Mouse (Mus musculus) limb, embryonic 14.5 days (tissue): Measurements from ENCODE around the gene Zfp423. TPM values are rescaled to one million over a fixed set of nuclear protein-coding genes. Genes with fewer than 3 reads are reported as not detected.

ENCODE experiments used
- ATAC-seq: fragments of 200-750 bp; cut with Nextera tagmentation; 2 replicates; pipeline ENCODE4 v1.8.0; 2017; ENCODE audit warnings: low read depth, moderate number of reproducible peaks, moderate TSS enrichment; ENCODE audit not compliant: low FRiP score
- DNase-seq: peaks from one replicate; pipeline ENCODE4 v3.0.0-alpha.2; 2015; ENCODE audit warnings: low spot score
- H3K27ac ChIP-seq: fragments of 300-500 bp; sonication (generic); replicated peaks from 2 replicates; pipeline ENCODE4 v1.5.1; 2014; ENCODE audit warnings: low read depth, mild to moderate bottlenecking, low read length, moderate library complexity, mixed read lengths
- H3K27me3 ChIP-seq: fragments of 300-500 bp; sonication (generic); 2 replicates; pipeline ENCODE4 v1.6.1; 2014; ENCODE audit warnings: low read length, mixed read lengths; ENCODE audit not compliant: control insufficient read depth, insufficient read depth
- H3K36me3 ChIP-seq: fragments of 300-500 bp; sonication (generic); 2 replicates; pipeline ENCODE4 v1.6.1; 2014; ENCODE audit warnings: mild to moderate bottlenecking, low read length, moderate library complexity, mixed read lengths; ENCODE audit not compliant: control insufficient read depth, insufficient read depth
- H3K4me1 ChIP-seq: fragments of 300-500 bp; sonication (generic); 2 replicates; pipeline ENCODE4 v1.6.1; 2014; ENCODE audit warnings: antibody characterized with exemption, low read length, mixed read lengths; ENCODE audit not compliant: control insufficient read depth, insufficient read depth
- H3K4me2 ChIP-seq: fragments of 300-500 bp; sonication (generic); replicated peaks from 2 replicates; pipeline ENCODE4 v1.6.1; 2014; ENCODE audit warnings: low read depth, mild to moderate bottlenecking, low read length, moderate library complexity; ENCODE audit not compliant: severe bottlenecking
- H3K4me3 ChIP-seq: fragments of 300-500 bp; sonication (generic); replicated peaks from 2 replicates; pipeline ENCODE4 v1.5.1; 2014; ENCODE audit warnings: low read length
- H3K9ac ChIP-seq: fragments of 300-500 bp; sonication (generic); 2 replicates; pipeline ENCODE4 v1.6.1; 2014; ENCODE audit warnings: mild to moderate bottlenecking, low read depth, low read length, moderate library complexity; ENCODE audit not compliant: severe bottlenecking
- H3K9me3 ChIP-seq: fragments of 300-500 bp; sonication (generic); 2 replicates; pipeline ENCODE4 v1.6.1; 2016; ENCODE audit warnings: low read length; ENCODE audit not compliant: control insufficient read depth
- POLR2A ChIP-seq: fragments of 200-500 bp; IDR thresholded peaks from 2 replicates; pipeline ENCODE4 v1.8.0; 2012; ENCODE audit warnings: inconsistent platforms, mild to moderate bottlenecking, moderate library complexity, borderline replicate concordance; ENCODE audit not compliant: insufficient read depth, insufficient read length; ENCODE audit errors: extremely low read depth
- WGBS: fragments of 180-500 bp; shearing (Covaris S2); extraction: QIAGEN DNeasy Blood & Tissue Kit; methylation state at CpG from one replicate; pipeline ENCODE4 v1.1.7; 2014; 5-methylcytosine and 5-hydroxymethylcytosine counted together
- polyA plus RNA-seq, 2 experiments: library from polyadenylated mRNA; depleted of rRNA in 1 of 2; stranded (reverse) in 1 of 2; unstranded in 1 of 2; fragments of >200 nt; fragmentation: Nextera tagmentation in 1 of 2; extraction: Ambion mirVana in 1 of 2; gene quantifications; 2 replicates each; pipeline versions ENCODE4 v1.2.1 to v1.2.3; 2012 to 2014

Gene Zfp423
- polyA plus RNA-seq, 2 experiments = 24.4 to 46.4 TPM

DNA sequence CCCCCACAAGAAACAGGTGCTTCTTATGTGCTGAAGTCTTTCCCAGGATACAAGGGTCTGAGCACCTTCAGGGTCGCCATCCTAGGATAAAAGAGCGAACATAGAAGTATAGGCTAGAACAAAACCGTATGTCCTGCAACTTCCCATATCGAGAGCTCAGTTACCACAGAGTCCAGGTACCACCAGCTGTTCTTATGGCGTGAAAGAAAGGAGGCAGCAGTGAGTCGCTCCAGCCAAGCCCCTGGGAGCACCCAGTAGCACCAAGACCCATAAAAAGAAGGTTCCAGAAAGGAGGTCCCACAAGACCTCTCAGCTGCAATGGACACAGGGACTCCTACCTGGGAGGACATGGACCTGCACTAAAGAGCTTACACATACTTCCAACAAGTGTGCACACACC lies 83.5 kb downstream of the Zfp423 start:
- Histone ChIP-seq H3K9me3 (no peaks in the 10 kb centered on the region), H3K4me1 (peaks cover 45% of the 10 kb centered on the region), H3K4me2 (no peak overlapping the region), H3K4me3 (no peak overlapping the region), H3K9ac (no peak overlapping the region), H3K27ac (peak overlapping the region; percentile 44), H3K27me3 (no peaks in the 10 kb centered on the region), H3K36me3 (no peaks in the 10 kb centered on the region)
- no peak for TF ChIP-seq POLR2A
- no peak for ATAC-seq
- no peak for DNase-seq
- WGBS = 54% methylated on average over 6 of the region's 6 CpGs

DNA sequence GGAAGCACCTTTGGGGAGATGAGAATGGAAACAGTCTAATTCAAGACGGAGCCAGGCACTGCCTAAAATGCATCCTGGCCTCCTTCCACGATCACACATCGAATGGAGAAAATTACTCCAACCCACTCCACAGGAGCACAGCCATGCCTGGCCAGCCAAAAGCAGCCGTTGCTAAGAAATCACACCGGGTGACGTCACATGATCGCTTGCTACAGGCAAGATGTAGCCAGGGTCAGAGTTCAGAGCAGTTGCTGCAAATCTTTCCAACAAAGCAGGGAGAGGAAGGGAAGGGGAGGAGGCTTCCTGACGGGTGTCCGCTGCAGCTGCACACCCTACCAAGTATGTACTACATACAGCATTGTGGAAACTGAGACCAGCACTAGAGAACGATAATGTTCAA lies 83.9 kb downstream of the Zfp423 start:
- peak; percentile 79 for DNase-seq
- WGBS = 25% methylated on average over 10 of the region's 10 CpGs
- H3K4me1 ChIP-seq = peaks cover 45% of the 10 kb centered on the region
- no peak overlapping the region for H3K4me3 ChIP-seq
- peak overlapping the region; percentile 44 for H3K27ac ChIP-seq
- H3K4me2 ChIP-seq = no peak overlapping the region
- H3K36me3 ChIP-seq = no peaks in the 10 kb centered on the region
- no peaks in the 10 kb centered on the region for H3K27me3 ChIP-seq
- no peak for TF ChIP-seq POLR2A
- no peak overlapping the region for H3K9ac ChIP-seq
- no peaks in the 10 kb centered on the region for H3K9me3 ChIP-seq
- ATAC-seq = peak; percentile 55; the same call in 1 of the 2 replicates

DNA sequence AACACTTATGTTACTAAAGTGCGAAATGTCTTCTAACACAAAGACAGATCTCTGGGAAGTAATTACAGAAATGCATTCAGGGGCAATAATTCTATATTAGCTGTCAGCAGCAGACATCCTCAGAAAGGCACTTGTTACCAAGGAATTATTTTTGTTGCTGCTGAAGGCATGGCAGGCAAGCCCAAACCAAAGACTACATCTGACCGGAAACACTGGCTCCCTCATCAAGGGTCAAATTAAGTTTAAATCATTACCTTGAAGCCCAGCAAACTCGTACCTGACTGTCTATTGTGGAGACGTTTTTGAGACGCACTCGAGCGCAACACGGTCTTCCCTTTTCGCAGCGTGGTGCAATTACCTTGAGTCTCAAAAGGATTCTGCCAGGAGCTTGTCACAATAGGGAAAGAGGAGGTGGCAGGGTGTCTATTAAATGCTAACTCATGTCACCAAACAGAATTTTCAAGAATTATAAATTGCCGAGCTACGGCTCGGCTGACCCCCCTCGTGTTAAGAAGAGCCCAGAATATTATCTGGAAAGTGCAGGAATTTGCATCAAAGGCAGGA lies 86.3 kb downstream of the Zfp423 start:
- ATAC-seq = no peak
- no peaks in the 10 kb centered on the region for H3K9me3 ChIP-seq
- 55% methylated on average over 14 of the region's 14 CpGs for WGBS
- DNase-seq = no peak
- H3K4me1 ChIP-seq = peaks cover 34% of the 10 kb centered on the region
- no peaks in the 10 kb centered on the region for H3K27me3 ChIP-seq
- no peak for TF ChIP-seq POLR2A
- no peak overlapping the region for H3K9ac ChIP-seq
- H3K4me2 ChIP-seq = no peak overlapping the region
- no peak overlapping the region for H3K4me3 ChIP-seq
- no peaks in the 10 kb centered on the region for H3K36me3 ChIP-seq
- H3K27ac ChIP-seq = no peak overlapping the region

DNA sequence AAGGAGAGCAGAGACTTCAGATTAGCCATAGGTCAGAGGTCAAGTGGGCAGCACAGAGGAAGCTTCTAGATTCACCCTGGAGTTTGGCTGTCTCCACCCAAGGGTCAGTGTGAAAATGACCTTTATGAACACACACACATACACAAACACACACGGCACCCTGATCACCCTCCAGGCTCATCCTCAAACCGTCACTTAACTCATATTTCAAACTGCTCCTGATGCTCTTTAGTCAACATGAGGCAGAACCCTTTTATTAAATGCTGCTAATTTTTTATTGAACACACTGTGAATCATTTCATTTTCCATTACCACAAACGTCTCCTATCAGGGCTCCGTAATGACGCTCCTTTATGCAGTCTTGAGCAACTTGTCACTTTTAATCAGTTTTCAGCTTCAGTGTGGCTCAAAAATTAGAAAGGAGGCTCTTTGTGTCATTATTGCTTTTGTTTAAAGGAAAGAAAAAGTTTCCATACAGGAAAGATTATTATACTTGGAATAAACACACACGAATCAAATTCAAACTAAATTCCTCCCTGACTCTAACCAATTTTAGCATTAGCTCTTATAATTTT lies 87.0 kb downstream of the Zfp423 start:
- Histone ChIP-seq H3K4me1 (peaks cover 34% of the 10 kb centered on the region), H3K27me3 (no peaks in the 10 kb centered on the region), H3K27ac (no peak overlapping the region), H3K9ac (no peak overlapping the region), H3K4me2 (no peak overlapping the region), H3K4me3 (no peak overlapping the region), H3K36me3 (no peaks in the 10 kb centered on the region), H3K9me3 (no peaks in the 10 kb centered on the region)
- no peak for TF ChIP-seq POLR2A
- no peak for ATAC-seq
- 76% methylated on average over 6 of the region's 6 CpGs for WGBS
- no peak for DNase-seq

DNA sequence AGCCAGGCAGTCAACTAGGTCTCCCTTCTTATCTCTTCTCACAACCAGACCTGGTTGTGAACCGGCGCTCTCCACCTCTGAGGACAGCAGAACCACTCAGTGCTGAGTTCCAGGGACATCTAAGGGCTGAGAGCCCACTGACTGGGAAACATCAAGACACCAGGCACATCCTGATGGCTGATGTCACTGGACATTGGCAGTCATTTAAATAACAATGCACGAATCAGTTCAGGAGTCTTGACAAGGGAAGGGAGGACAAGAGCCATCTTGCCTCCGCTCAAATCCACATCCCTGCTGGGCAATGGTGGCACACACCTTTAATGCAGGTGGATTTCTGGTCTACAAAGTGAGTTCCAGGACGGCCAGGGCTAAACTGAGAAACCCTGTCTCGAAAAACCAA lies 92.8 kb downstream of the Zfp423 start:
- no peak overlapping the region for H3K9ac ChIP-seq
- H3K4me2 ChIP-seq = no peak overlapping the region
- DNase-seq = no peak
- no peaks in the 10 kb centered on the region for H3K36me3 ChIP-seq
- no peak overlapping the region for H3K27ac ChIP-seq
- peaks cover 23% of the 10 kb centered on the region for H3K4me1 ChIP-seq
- H3K9me3 ChIP-seq = no peaks in the 10 kb centered on the region
- no peak for TF ChIP-seq POLR2A
- 82% methylated on average over 6 of the region's 6 CpGs for WGBS
- no peak overlapping the region for H3K4me3 ChIP-seq
- ATAC-seq = no peak
- no peaks in the 10 kb centered on the region for H3K27me3 ChIP-seq

DNA sequence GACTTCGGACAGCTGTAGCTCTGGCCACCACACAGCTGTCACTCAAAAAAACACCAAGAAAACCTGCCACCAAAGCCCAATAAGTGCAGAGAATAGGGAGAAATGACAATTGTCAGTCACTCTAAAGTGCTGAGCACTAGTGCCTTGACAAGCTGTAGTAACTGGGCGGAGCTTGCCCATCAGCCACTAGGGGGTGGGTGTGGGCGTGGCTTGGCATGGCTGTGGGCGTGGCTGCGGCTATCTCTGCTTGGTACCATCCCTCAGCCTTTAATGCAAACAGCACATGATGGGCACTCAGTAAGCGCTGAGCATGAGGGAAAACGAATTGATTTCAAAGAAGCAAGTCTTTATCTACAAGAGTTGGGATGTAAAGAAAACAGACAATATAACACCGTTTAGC lies 95.2 kb downstream of the Zfp423 start:
- Histone ChIP-seq H3K27ac (no peak overlapping the region), H3K9ac (no peak overlapping the region), H3K4me2 (no peak overlapping the region), H3K27me3 (no peaks in the 10 kb centered on the region), H3K9me3 (no peaks in the 10 kb centered on the region), H3K4me3 (no peak overlapping the region), H3K4me1 (peaks cover 42% of the 10 kb centered on the region), H3K36me3 (no peaks in the 10 kb centered on the region)
- DNase-seq (no peak), ATAC-seq (no peak)
- no peak for TF ChIP-seq POLR2A
- 68% methylated on average over 8 of the region's 8 CpGs for WGBS
